In genomic region chr9:35400831-35401230, GRCm38 (mm10) we compare ENCODE assay signal across 10 mouse cellular contexts. TPM values are rescaled to one million over a fixed set of nuclear protein-coding genes. Genes with fewer than 3 reads are reported as not detected.
A peak's percentile ranks its signal among the peaks of the same experiment; 100 is the strongest.
DNase-seq lines count a peak whose midpoint lies in the region; ATAC-seq and TF ChIP-seq lines count a peak whose summit lies in the region.
"Had no signal": no experiment of that assay in that cellular context is flagged by ENCODE, and none has a peak within 500 bp of the region (broad histone marks: within the 10 kb centered on the region; RNA-seq: fewer than 3 reads in every experiment).

No protein-coding gene starts in this region.

- no peak overlapping the region; the same call in 1 of the 2 replicates for H3K4me3 ChIP-seq in heart, embryonic 11.5 days (ENCODE audit: low read depth, low read length)
- no peak overlapping the region for H3K4me3 ChIP-seq in forebrain, embryonic 14.5 days (ENCODE audit: low read depth, low read length)
- no peak overlapping the region for H3K4me3 ChIP-seq in liver, postnatal 0 days (ENCODE audit: low read depth, low read length)
- H3K4me3 ChIP-seq in kidney, adult 2 months (ENCODE audit: insufficient read depth, low read depth, low read length), result no peak overlapping the region

- no peak overlapping the region for H3K27ac ChIP-seq in heart, embryonic 11.5 days (ENCODE audit: low read depth, low read length)
- H3K27ac ChIP-seq in forebrain, embryonic 14.5 days (ENCODE audit: low read depth, low read length), result peak overlapping the region; percentile 89
- H3K27ac ChIP-seq in liver, postnatal 0 days (ENCODE audit: low read depth), result no peak overlapping the region
- no peak overlapping the region for H3K27ac ChIP-seq in kidney, adult 2 months (ENCODE audit: insufficient read depth, low read depth, low read length)

- WGBS in heart, embryonic 11.5 days (ENCODE audit: insufficient replicate concordance), result 6% methylated on average over 9 of the region's 9 CpGs
- 0% methylated on average over 9 of the region's 9 CpGs for WGBS in forebrain, embryonic 14.5 days
- WGBS in liver, postnatal 0 days (ENCODE audit: insufficient replicate concordance), result 13% methylated on average over 9 of the region's 9 CpGs
- 21% methylated on average over 9 of the region's 9 CpGs for WGBS in kidney, adult 2 months

- H3K9ac ChIP-seq in heart, embryonic 11.5 days (ENCODE audit: low read depth, low read length), result peak overlapping the region; percentile 17; the same call in 1 of the 2 replicates
- no peak overlapping the region for H3K9ac ChIP-seq in forebrain, embryonic 14.5 days (ENCODE audit: low read length)
- H3K9ac ChIP-seq in liver, postnatal 0 days (replicated peaks), result no peak overlapping the region

- H3K4me2 ChIP-seq in heart, embryonic 11.5 days, result peak overlapping the region; percentile 55
- peak overlapping the region; percentile 28; the same call in 1 of the 2 replicates for H3K4me2 ChIP-seq in forebrain, embryonic 14.5 days (ENCODE audit: low read length)
- H3K4me2 ChIP-seq in liver, postnatal 0 days (ENCODE audit: low read depth, low read length), result 0 out of 2 replicates have a peak overlapping the region, but pooled peaks have one; percentile 6

- no peak for ATAC-seq in heart, embryonic 11.5 days (replicated peaks; ENCODE audit: insufficient number of reproducible peaks, low FRiP score, low TSS enrichment)
- peak; percentile 38; the same call in 1 of the 2 replicates for ATAC-seq in forebrain, embryonic 14.5 days
- ATAC-seq in liver, postnatal 0 days, result no peak

- TF ChIP-seq POLR2A in brain, embryonic 14.5 days (IDR thresholded peaks at IDR 0.05; ENCODE audit: borderline replicate concordance, extremely low read depth, insufficient read depth, insufficient read length, poor library complexity, severe bottlenecking), result no peak
- no peak for TF ChIP-seq POLR2A in kidney, adult 2 months (IDR thresholded peaks at IDR 0.05; ENCODE audit: low read depth, low read length)

- TF ChIP-seq CTCF in brain, embryonic 14.5 days (IDR thresholded peaks at IDR 0.05; ENCODE audit: borderline replicate concordance, extremely low read depth, insufficient read depth, insufficient read length), result no peak
- TF ChIP-seq CTCF in liver, postnatal 0 days (IDR thresholded peaks at IDR 0.05; ENCODE audit: low read depth), result no peak
- no peak for TF ChIP-seq CTCF in kidney, adult 2 months (conservative IDR thresholded peaks at IDR 0.05; ENCODE audit: insufficient read depth, insufficient read length, low read depth, low read length)

- TF ChIP-seq EP300 in liver, postnatal 0 days (IDR thresholded peaks at IDR 0.05; ENCODE audit: low read depth), result no peak

- no peaks in the 10 kb centered on the region; the same call in 1 of the 2 replicates for H3K27me3 ChIP-seq in heart, embryonic 11.5 days (ENCODE audit: control insufficient read depth, insufficient read depth, low read length)
- no peaks in the 10 kb centered on the region for H3K27me3 ChIP-seq in forebrain, embryonic 14.5 days (replicated peaks; ENCODE audit: control insufficient read depth, insufficient read depth, low read length)
- no peaks in the 10 kb centered on the region for H3K27me3 ChIP-seq in liver, postnatal 0 days (ENCODE audit: insufficient read depth, low read length)
- no peaks in the 10 kb centered on the region for H3K27me3 ChIP-seq in kidney, adult 2 months (replicated peaks; ENCODE audit: control insufficient read depth, insufficient read depth, low read length)

- H3K9me3 ChIP-seq in heart, embryonic 11.5 days (replicated peaks; ENCODE audit: control insufficient read depth, low read length), result no peaks in the 10 kb centered on the region
- H3K9me3 ChIP-seq in forebrain, embryonic 14.5 days (replicated peaks; ENCODE audit: control insufficient read depth, low read length), result no peaks in the 10 kb centered on the region
- H3K9me3 ChIP-seq in liver, postnatal 0 days (ENCODE audit: low read length), result no peaks in the 10 kb centered on the region

- intact Hi-C loops in heart, postnatal 25 days (cut with DNase I), result no loop called here

- 0 out of 2 replicates have a peak, but pooled peaks cover 5% of the 10 kb centered on the region for H3K4me1 ChIP-seq in heart, embryonic 11.5 days (ENCODE audit: control insufficient read depth, insufficient read depth, low read length)
- H3K4me1 ChIP-seq in forebrain, embryonic 14.5 days (ENCODE audit: control insufficient read depth, insufficient read depth, low read length), result peaks cover 46% of the 10 kb centered on the region
- H3K4me1 ChIP-seq in liver, postnatal 0 days (ENCODE audit: insufficient read depth), result no peaks in the 10 kb centered on the region
- H3K4me1 ChIP-seq in kidney, adult 2 months (ENCODE audit: control insufficient read depth, insufficient read depth, low read length), result no peaks in the 10 kb centered on the region

- H3K36me3 ChIP-seq in heart, embryonic 11.5 days (ENCODE audit: control insufficient read depth, insufficient read depth, low read length), result no peaks in the 10 kb centered on the region
- no peaks in the 10 kb centered on the region for H3K36me3 ChIP-seq in forebrain, embryonic 14.5 days (ENCODE audit: control insufficient read depth, insufficient read depth, low read length)
- H3K36me3 ChIP-seq in liver, postnatal 0 days (replicated peaks; ENCODE audit: insufficient read depth, low read length), result no peaks in the 10 kb centered on the region
- no peaks in the 10 kb centered on the region for H3K36me3 ChIP-seq in kidney, adult 2 months (ENCODE audit: control insufficient read depth, insufficient read depth, low read length)

- no peak for DNase-seq in heart, postnatal 25 days (ENCODE audit: low spot score)
- DNase-seq in brain, embryonic 14.5 days (ENCODE audit: low read depth), result peak; percentile 94
- DNase-seq in forebrain, embryonic 14.5 days (ENCODE audit: low spot score), result peak; percentile 88
- DNase-seq in liver, postnatal 0 days, result no peak
- no peak for DNase-seq in natural killer cell, adult 2 months (ENCODE audit: low spot score in 2 of 2)
- DNase-seq in kidney, adult 2 months, result no peak
- no peak for DNase-seq in thymus, postnatal 10 days (ENCODE audit: low spot score in 2 of 2)
- DNase-seq: cerebellum, postnatal 36 days; kidney, adult 9 months had no signal

RNA-seq across cellular contexts. Expression of gene Cdon, which starts 20.1 kb away (rescaled TPM):
- 4.4 and 6.1 TPM in 2 replicates for polyA plus RNA-seq in heart, embryonic 11.5 days (2014; fragmentation: Nextera tagmentation; extraction: Ambion mirVana)
- total RNA-seq in heart, postnatal 25 days (2021), result 10 to 100 TPM; 14.0 to 16.1 TPM
- polyA plus RNA-seq in brain, embryonic 14.5 days (2012; rRNA removed), result 22.4 and 31.5 TPM in 2 replicates
- 10.5 and 11.0 TPM in 2 replicates for polyA plus RNA-seq in forebrain, embryonic 14.5 days (2014; fragmentation: Nextera tagmentation; extraction: Ambion mirVana)
- 0.18 and 0.38 TPM in 2 replicates for polyA plus RNA-seq in liver, postnatal 0 days (2015; fragmentation: Nextera tagmentation; extraction: Ambion mirVana)
- polyA plus RNA-seq in kidney, adult 2 months (2012; rRNA removed), result 3.7 and 4.0 TPM in 2 replicates

Comparison
In these comparisons a context has a peak if more than half of its experiments do, and no peak if none do; other contexts are left out.
1. DNase-seq: peak in brain, embryonic 14.5 days (single experiment) and forebrain, embryonic 14.5 days (single experiment); none in heart, postnatal 25 days (single experiment), liver, postnatal 0 days (single experiment), natural killer cell, adult 2 months (0 of 2), kidney, adult 2 months (single experiment) and thymus, postnatal 10 days (0 of 2).
2. Peak in every context shown above with its lines, with median percentiles within 50 percentile points of each other: H3K4me2 ChIP-seq.